ENCODE assay signal across 1 mouse cellular context in genomic region chr7:127406002-127406987, GRCm38 (mm10).
TF ChIP-seq lines count a peak whose summit lies in the region.

Gene Zfp764 (minus strand): TSS chr7:127406822.

TF ChIP-seq in CH12.LX, 34 proteins besides CTCF, POLR2A, EP300 and RAD21 (continued from another document):
- peak; percentile 19; the same call in 1 of the 2 replicates for TF ChIP-seq IRF4 (IDR thresholded peaks at IDR 0.05; ENCODE audit: low read depth, low read length)
- TF ChIP-seq UBTF (IDR thresholded peaks at IDR 0.05; ENCODE audit: low read depth, low read length), result peak; percentile 72; the same call in 1 of the 2 replicates
- peak; percentile 85 for TF ChIP-seq HCFC1 (IDR thresholded peaks at IDR 0.05; ENCODE audit: low read depth, low read length)
- peak; percentile 52; the same call in 1 of the 2 replicates for TF ChIP-seq TBP (conservative IDR thresholded peaks at IDR 0.05; ENCODE audit: low read depth, low read length)
TF ChIP-seq in CH12.LX: peak in this region for 17; not testable (repeated sequence) for 17.
